Mouse (Mus musculus) heart, postnatal 36 days (tissue): ENCODE results near the gene Scube1. TPM values are rescaled to one million over a fixed set of nuclear protein-coding genes. Genes with fewer than 3 reads are reported as not detected.
A peak's percentile ranks its signal among the peaks of the same experiment; 100 is the strongest.

Experiments used
- DNase-seq, 2 experiments: peaks; one replicate each; pipeline ENCODE4 v3.0.0; 2021 to 2022
- intact Hi-C: fragments of 180-260 bp; cut with DNase I; formaldehyde crosslinking; loops from one replicate; pipeline ENCODE4 v1.15.1; 2025
- total RNA-seq, 2 experiments: library from RNA; stranded (reverse); gene quantifications; 2 replicates each; pipeline ENCODE4 v1.2.3; 2021

Gene Scube1
- total RNA-seq, 2 experiments from 2014 or later = 1.3 TPM

- DNase-seq = no peak
- intact Hi-C loops = no loop called here
Observed at GRCm38 (mm10) chr15:83603046-83603396, 121.8 kb downstream of the Scube1 start.

DNA sequence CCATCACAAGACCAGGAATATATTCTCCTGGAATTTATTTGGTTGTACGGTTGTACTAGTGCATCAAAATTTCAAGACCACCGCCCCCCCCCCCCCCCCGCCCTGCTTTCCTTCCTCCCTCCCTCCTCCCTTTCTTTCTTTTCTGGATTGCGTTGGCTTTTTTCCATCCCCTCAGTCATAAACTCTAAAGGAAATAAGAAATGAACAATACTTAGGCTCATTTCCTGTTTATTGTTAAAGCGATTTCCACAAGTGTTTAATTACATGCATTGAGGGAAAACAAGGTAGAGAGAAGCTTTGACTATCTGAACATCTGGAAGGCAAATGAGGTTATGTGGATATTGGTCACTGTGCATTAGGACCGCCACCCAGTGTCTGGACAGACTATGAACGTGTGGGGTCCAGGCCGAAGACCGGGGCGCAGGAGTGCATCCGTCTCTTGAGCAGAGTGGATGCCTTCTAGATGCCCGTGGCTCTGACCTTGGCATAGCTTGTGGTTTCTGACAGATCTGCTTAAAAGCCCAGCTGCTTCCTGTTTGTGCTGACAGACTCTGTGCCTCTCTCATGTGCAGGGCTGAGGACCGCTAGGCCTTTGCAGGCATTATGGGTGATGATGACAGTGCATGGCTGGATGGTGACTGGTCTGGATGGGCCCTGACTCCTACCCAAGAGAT, 122.3 kb downstream of the Scube1 start:
- intact Hi-C loops = no loop called here

GRCm38 (mm10) chr15:83601185-83601584, 123.6 kb downstream of the Scube1 start:
- DNase-seq = no peak
- intact Hi-C loops = no loop called here

More for the DNA sequence above, 122.3 kb downstream of the Scube1 start:
- DNase-seq = peak; percentile 28 to 36

DNA sequence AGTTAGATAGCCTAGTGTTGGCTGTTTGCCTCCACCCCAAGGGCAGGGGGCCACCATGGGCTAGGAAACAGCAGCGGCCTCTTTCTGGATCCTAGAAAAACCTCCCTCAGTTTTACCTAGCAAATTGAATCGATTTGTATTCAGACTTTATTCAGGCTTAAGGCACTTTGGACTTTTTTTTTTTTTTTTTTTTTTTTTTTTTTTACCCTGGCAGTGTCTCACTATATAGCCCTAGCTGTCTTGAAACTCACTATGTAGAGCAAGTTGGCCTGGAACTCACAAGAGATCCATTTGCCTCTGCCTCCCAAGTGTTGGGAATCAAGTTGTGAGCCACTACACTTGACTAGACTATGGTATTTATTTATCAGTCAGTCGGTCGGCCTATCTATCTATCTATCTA, 128.0 kb downstream of the Scube1 start:
- DNase-seq = no peak
- intact Hi-C loops = no loop called here

DNA sequence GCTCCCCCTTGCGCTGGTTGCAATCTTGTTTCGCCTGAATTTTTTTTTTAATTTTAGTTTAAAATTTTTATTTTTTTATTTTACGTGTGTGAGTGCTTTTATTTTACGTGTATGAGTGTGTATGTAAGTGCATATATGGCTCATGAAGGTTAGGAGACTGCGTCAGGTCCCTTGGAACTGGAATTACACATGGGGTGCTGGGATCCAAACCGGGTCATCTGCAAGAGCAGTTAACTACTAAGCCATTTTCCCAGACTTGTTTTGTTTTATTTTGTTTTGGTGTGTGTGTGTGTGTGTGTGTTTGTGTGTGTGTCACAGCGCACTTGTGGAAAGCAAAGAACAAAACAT, 129.5 kb downstream of the Scube1 start:
- intact Hi-C loops = no loop called here
- DNase-seq = no peak

- intact Hi-C loops = no loop called here
- peak; percentile 92 to 94 for DNase-seq
Observed at GRCm38 (mm10) chr15:83594513-83595363, 130.1 kb downstream of the Scube1 start, which contains the start of gene Ttll12. Gene Ttll12 (minus strand): TSS chr15:83595157.

DNA sequence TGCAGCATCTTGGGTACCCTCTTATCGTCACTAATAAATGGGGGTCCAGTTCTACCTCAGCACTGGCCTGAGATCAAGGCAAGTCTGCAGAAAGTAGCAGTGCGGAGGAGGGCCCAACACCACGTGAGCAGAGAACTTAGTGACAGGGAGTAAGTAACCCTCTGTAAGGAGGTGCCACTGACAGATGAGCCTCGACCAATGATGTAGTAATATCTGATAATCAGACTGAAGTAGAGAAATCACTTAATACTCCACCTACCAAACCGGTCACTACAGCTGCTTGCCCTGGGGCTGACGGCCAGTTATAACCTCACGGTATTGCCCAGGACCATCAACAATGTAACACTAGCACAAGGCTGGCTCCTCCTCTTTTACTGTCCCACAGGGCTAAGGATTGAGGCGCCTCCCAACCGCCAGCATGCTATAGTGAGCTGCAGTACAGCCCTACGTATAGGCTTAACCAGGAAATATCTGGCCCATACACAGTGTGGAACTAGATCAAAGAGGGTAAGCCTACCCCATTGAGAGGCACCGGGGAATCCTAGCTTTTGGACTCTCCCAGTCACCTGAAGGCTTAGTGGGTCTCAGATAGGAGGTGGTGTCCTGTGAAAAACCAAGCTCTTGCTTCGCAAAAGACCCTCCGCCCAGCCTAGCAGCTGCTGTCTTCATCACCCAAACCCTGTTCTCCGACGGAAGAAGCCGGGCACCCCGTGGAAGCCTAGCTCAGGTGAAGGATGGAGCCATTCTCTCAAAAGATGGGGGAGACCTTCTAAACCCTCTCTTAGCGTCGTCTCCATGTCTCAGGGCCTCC, 130.9 kb downstream of the Scube1 start:
- no peak for DNase-seq
- intact Hi-C loops = no loop called here

DNA sequence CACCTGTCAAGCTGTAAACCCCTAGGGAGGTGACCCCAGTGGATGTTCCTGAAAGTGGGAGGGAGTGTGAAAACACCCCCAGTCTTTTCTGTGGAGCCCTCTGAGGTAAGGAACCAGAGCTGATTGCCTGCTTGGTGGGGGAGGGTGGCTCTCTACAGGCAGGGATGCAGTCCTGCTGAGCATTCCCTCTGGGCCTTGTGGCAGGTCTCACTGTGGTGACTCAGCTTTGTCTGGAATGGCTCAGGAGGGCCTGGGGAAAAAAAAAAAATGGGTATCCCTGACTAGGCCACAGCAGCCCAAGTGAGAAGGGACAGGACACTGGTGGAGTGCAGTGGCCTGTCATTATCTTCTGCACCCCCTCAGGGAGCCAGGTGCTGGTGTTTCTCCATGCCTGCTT, 131.6 kb downstream of the Scube1 start:
- no peak for DNase-seq
- intact Hi-C loops = no loop called here

GRCm38 (mm10) chr15:83592260-83593188, 132.3 kb downstream of the Scube1 start:
- intact Hi-C loops = no loop called here
- no peak for DNase-seq

GRCm38 (mm10) chr15:83591758-83592157, 133.1 kb downstream of the Scube1 start:
- intact Hi-C loops = no loop called here
- no peak for DNase-seq

- no peak for DNase-seq
- intact Hi-C loops = no loop called here
Observed at GRCm38 (mm10) chr15:83590841-83591240, 134.0 kb downstream of the Scube1 start.

DNA sequence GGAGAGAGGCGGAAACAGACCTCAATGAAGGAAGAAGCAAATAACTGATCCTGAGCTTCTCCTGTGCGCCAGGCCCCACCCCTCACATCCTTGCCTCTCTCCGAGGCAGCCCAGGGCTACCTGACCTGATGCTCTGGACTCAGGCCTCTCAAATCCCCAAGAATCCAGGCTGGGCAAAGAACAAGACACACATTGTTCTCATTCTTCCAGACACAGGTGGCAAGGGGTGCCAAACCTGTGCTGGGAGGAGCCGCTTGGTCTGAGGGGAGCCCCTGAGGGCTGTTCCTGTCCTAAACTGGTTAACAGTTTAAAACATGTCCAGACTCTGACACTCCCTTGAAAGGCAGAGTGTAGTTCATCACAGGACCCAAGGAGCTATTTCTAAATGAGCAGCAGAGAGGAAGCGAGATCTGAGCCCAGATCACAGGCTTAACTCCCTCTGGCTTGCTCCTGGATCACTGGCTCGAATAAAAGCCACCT, 140.0 kb downstream of the Scube1 start:
- no peak for DNase-seq
- intact Hi-C loops = loop anchor here (10.0 kb wide), 1 partner anchor 200 kb away; no protein-coding TSS in a partner anchor

DNA sequence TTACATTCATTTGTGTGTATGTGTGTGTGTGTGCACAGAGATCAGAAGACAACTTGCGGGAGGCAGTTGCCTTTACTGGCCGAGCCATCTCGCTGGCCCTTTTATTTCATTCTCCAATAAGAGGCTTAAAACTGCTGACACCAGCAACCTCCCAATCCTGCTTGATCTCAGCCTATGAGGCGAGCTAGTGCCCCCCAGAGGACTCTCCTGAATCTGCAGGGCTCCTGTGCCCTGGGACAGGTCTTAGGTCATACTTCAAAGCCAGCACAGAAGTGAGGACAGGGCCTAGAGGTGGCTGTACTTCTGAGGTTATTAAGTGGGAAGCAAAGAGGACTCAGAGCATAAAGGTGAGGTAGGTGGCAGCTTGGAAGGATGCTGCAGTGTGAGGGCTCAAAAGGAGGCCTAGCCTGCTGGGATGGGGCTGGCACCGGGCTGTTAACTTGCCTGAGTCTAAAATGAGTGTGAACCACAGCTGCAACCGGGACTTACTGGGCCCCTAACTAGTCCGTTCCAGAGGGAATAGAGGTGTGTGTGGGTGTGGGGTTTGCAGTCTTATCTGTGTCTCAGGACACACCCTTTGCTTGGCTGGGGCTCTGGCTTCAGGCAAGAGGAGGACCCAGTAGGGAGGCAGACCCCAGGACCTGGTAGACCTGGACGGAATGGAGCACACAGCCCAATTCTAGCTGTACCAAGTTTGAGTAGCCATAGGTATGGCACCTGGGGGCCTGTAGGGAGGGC, 141.2 kb downstream of the Scube1 start:
- peak; percentile 34 to 62 for DNase-seq
- intact Hi-C loops = loop anchor here (10.0 kb wide), 1 partner anchor 199 kb away; no protein-coding TSS in a partner anchor

DNA sequence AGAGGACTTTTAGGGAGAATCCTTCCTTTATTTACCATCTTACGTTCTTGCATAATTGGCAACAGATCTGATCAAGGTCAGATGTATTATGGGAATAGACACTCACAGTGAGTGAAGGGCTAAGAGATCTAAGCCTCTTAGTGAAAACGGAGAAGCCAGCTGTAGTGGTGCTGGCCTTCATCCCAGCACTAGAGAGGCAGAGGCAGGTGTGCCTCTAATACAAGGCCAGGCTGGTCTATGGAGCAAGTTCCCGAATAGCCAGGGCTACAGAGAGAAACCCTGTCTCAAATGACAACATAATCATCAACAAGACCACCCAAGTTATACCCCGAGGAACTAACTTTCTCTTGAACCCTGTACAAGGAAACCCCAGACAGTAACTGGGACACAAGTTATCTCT, 141.9 kb downstream of the Scube1 start:
- intact Hi-C loops = loop anchor here (10.0 kb wide), 1 partner anchor 198 kb away; no protein-coding TSS in a partner anchor

GRCm38 (mm10) chr15:83576651-83577050, 148.2 kb downstream of the Scube1 start:
- intact Hi-C loops = no loop called here
- no peak for DNase-seq

More for the DNA sequence above, 141.9 kb downstream of the Scube1 start:
- DNase-seq = no peak

- intact Hi-C loops = no loop called here
Observed at GRCm38 (mm10) chr15:83575543-83575942, 149.3 kb downstream of the Scube1 start.

GRCm38 (mm10) chr15:83574731-83575351, 150.0 kb downstream of the Scube1 start:
- DNase-seq = no peak
- intact Hi-C loops = no loop called here

More at GRCm38 (mm10) chr15:83575543-83575942, 149.3 kb downstream of the Scube1 start:
- DNase-seq = no peak

- no peak for DNase-seq
- intact Hi-C loops = no loop called here
Observed at GRCm38 (mm10) chr15:83573606-83574005, 151.2 kb downstream of the Scube1 start.

- DNase-seq = no peak
- intact Hi-C loops = no loop called here
Observed at GRCm38 (mm10) chr15:83572132-83572531, 152.7 kb downstream of the Scube1 start.
